Mouse (Mus musculus) heart, embryonic 12.5 days (tissue): ENCODE results near the gene Magi2. TPM values are rescaled to one million over a fixed set of nuclear protein-coding genes. Genes with fewer than 3 reads are reported as not detected.

ENCODE experiments used
- ATAC-seq: fragments of 200-750 bp; cut with Nextera tagmentation; 2 replicates; pipeline ENCODE4 v1.8.0; 2017; ENCODE audit warnings: moderate TSS enrichment, moderate library complexity; ENCODE audit not compliant: insufficient number of reproducible peaks, low FRiP score
- H3K27ac ChIP-seq: fragments of 300-500 bp; sonication (generic); 2 replicates; pipeline ENCODE4 v1.5.1; 2016; ENCODE audit warnings: mild to moderate bottlenecking, moderate library complexity; ENCODE audit not compliant: poor library complexity, severe bottlenecking
- H3K27me3 ChIP-seq: fragments of 300-500 bp; sonication (generic); replicated peaks from 2 replicates; pipeline ENCODE4 v1.6.1; 2016; ENCODE audit warnings: mild to moderate bottlenecking, moderate library complexity
- H3K36me3 ChIP-seq: fragments of 300-500 bp; sonication (generic); 2 replicates; pipeline ENCODE4 v1.6.1; 2016; ENCODE audit warnings: mild to moderate bottlenecking, moderate library complexity
- H3K4me1 ChIP-seq: fragments of 300-500 bp; sonication (generic); replicated peaks from 2 replicates; pipeline ENCODE4 v1.6.1; 2016; ENCODE audit warnings: mild to moderate bottlenecking
- H3K4me2 ChIP-seq: fragments of 300-500 bp; sonication (generic); 2 replicates; pipeline ENCODE4 v1.6.1; 2016; ENCODE audit warnings: mild to moderate bottlenecking, moderate library complexity
- H3K4me3 ChIP-seq: fragments of 300-500 bp; sonication (generic); 2 replicates; pipeline ENCODE4 v1.5.1; 2016; ENCODE audit warnings: mild to moderate bottlenecking
- H3K9ac ChIP-seq: fragments of 300-500 bp; sonication (generic); 2 replicates; pipeline ENCODE4 v1.6.1; 2016; ENCODE audit warnings: mild to moderate bottlenecking, moderate library complexity
- H3K9me3 ChIP-seq: fragments of 300-500 bp; sonication (generic); replicated peaks from 2 replicates; pipeline ENCODE4 v1.6.1; 2016; ENCODE audit warnings: mild to moderate bottlenecking, moderate library complexity
- WGBS: fragments of 180-500 bp; shearing (Covaris S2); methylation state at CpG from one replicate; pipeline ENCODE4 v1.1.7; 2016; 5-methylcytosine and 5-hydroxymethylcytosine counted together
- polyA plus RNA-seq: library from polyadenylated mRNA; unstranded; fragments of >200 nt; fragmentation: Nextera tagmentation; extraction: Ambion mirVana; gene quantifications from 2 replicates; pipeline ENCODE4 v1.2.1, GENCODE M21; 2016

Gene Magi2
- polyA plus RNA-seq, 1 experiment from 2014 or later: 3.9 TPM

DNA sequence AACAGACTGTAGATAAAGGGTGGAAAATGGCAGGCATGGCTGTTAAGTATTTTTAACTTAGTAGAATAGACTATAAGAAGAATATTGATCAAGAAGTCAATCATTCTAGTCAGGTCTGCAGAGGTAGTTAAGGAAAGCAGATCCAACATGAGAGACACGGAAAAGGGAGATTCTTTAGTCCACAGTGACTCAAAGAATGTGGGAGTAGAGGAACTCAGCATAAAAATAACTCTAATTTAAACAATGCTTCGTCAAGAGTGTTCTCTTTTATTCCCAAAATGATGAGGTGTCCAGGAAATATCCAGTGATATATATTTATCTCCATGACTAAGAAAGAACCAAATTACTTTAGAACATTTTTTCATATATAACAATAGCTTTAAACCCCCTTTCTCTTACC is 1234.9 kb downstream of the Magi2 start:
- no peak overlapping the region for H3K27ac ChIP-seq
- no peaks in the 10 kb centered on the region for H3K9me3 ChIP-seq
- H3K9ac ChIP-seq: no peak overlapping the region
- no peaks in the 10 kb centered on the region for H3K27me3 ChIP-seq
- no peak overlapping the region for H3K4me3 ChIP-seq
- no peaks in the 10 kb centered on the region for H3K36me3 ChIP-seq
- no peak overlapping the region for H3K4me2 ChIP-seq
- ATAC-seq: no peak
- no peaks in the 10 kb centered on the region for H3K4me1 ChIP-seq
- WGBS: 57% methylated on average over 2 of the region's 2 CpGs

DNA sequence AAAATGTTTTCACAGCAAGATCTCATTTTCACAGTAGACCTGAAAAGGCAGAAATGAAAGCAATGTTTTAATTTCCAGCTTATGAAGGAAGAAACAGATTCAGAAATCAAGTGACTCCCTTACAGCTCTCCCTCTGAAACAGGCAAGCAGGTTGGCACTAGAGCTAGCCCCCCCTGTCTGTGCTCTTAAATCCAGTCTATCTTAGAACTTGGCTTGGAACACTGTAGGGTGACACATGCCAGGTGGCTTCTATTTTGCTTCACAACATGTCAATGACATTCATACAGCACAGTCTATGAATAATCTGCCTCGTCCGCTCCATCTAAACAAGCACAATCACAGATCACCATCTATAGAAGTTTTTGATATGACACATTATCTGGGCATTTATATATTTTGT is 1235.5 kb downstream of the Magi2 start:
- no peak overlapping the region for H3K27ac ChIP-seq
- no peak overlapping the region for H3K9ac ChIP-seq
- H3K27me3 ChIP-seq: no peaks in the 10 kb centered on the region
- ATAC-seq: no peak
- no peak overlapping the region for H3K4me2 ChIP-seq
- WGBS: 83% methylated on average over 2 of the region's 2 CpGs
- H3K4me3 ChIP-seq: no peak overlapping the region
- H3K9me3 ChIP-seq: no peaks in the 10 kb centered on the region
- H3K36me3 ChIP-seq: no peaks in the 10 kb centered on the region
- no peaks in the 10 kb centered on the region for H3K4me1 ChIP-seq

GRCm38 (mm10) chr5:20469721-20470120 is 1242.9 kb downstream of the Magi2 start:
- Histone ChIP-seq H3K27me3 (no peaks in the 10 kb centered on the region), H3K4me1 (no peaks in the 10 kb centered on the region), H3K27ac (no peak overlapping the region), H3K9ac (no peak overlapping the region), H3K9me3 (peaks cover 7% of the 10 kb centered on the region; the same call in 1 of the 2 replicates), H3K4me2 (no peak overlapping the region), H3K4me3 (no peak overlapping the region), H3K36me3 (no peaks in the 10 kb centered on the region)
- ATAC-seq: no peak
- 71% methylated on average over 3 of the region's 3 CpGs for WGBS

DNA sequence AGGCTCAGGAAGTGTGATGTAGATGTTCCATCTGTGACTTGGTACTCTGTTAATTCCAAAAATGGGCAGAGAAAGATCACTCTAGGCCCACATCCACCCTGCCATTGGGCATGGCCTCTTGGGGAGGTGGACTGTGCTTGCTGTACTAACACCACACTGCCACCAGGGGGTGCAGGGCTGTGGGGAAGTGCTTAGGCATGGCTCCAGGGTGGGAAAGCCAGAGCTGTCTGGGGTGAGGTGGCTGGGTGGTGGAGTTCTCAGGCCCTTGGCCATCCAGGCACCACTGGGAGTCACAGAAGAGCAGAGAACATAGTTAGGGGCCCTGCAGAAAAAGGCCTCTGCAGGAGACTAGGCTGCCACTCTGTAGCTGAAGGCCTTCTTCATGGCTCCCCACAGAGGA is 1243.6 kb downstream of the Magi2 start:
- Histone ChIP-seq H3K27ac (no peak overlapping the region), H3K36me3 (no peaks in the 10 kb centered on the region), H3K9ac (no peak overlapping the region), H3K9me3 (peaks cover 7% of the 10 kb centered on the region; the same call in 1 of the 2 replicates), H3K4me1 (no peaks in the 10 kb centered on the region), H3K27me3 (no peaks in the 10 kb centered on the region), H3K4me3 (no peak overlapping the region), H3K4me2 (no peak overlapping the region)
- no peak for ATAC-seq

DNA sequence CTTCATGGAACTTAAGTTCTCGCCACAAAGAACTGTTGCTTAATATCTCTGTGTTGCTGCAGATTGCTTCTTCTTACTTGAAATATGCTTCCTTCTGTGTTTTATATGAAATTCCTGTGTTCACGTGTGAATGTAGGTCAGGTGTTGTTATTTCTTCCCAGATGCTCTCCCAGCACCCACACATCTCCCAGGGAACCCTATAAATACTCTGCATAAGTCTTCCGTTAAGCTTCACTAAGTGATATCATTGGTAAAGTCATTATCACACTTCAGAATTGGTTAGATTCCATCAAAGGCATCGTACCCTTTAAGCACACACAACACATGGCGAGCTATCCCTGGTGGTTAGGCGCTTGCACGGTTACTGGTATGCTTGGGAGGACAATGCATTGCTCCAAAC is 1257.7 kb downstream of the Magi2 start:
- H3K4me2 ChIP-seq: no peak overlapping the region
- H3K4me1 ChIP-seq: no peaks in the 10 kb centered on the region
- no peaks in the 10 kb centered on the region for H3K36me3 ChIP-seq
- H3K4me3 ChIP-seq: no peak overlapping the region
- H3K9ac ChIP-seq: no peak overlapping the region
- H3K9me3 ChIP-seq: no peaks in the 10 kb centered on the region
- ATAC-seq: no peak
- no peak overlapping the region for H3K27ac ChIP-seq
- no peaks in the 10 kb centered on the region for H3K27me3 ChIP-seq
- 76% methylated on average over 7 of the region's 7 CpGs for WGBS

- WGBS: 73% methylated on average over 2 of the region's 2 CpGs
- Histone ChIP-seq H3K4me1 (0 out of 2 replicates have a peak, but pooled peaks cover 3% of the 10 kb centered on the region), H3K27ac (no peak overlapping the region), H3K9me3 (no peaks in the 10 kb centered on the region), H3K9ac (no peak overlapping the region), H3K36me3 (no peaks in the 10 kb centered on the region), H3K4me3 (no peak overlapping the region), H3K27me3 (no peaks in the 10 kb centered on the region), H3K4me2 (no peak overlapping the region)
- ATAC-seq: 0 out of 2 replicates have a peak, but pooled peaks have one; percentile 29
These were observed 1265.1 kb downstream of the Magi2 start for GRCm38 (mm10) chr5:20491911-20492310.

DNA sequence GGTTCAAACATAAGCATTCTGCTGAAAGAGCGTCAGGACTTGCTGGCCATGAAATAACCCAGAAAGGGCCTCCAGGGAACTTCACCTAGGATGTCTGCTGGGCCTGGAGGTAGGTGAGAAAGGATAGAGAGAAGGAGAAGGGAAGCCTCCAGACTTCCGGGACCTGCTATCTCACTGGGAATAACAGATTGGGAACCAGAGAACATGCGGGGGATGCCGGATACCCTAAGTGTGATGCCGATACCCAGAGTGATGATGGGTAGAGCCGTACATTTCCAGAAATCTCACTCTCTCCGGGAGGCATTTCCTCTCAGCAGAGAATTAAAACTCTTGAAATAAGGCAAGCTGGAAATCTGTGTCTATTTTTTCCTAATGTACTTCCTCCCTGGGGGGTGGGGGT is 1265.8 kb downstream of the Magi2 start:
- Histone ChIP-seq H3K36me3 (no peaks in the 10 kb centered on the region), H3K4me2 (no peak overlapping the region), H3K4me1 (0 out of 2 replicates have a peak, but pooled peaks cover 3% of the 10 kb centered on the region), H3K27ac (no peak overlapping the region), H3K9me3 (no peaks in the 10 kb centered on the region), H3K9ac (no peak overlapping the region), H3K4me3 (no peak overlapping the region), H3K27me3 (no peaks in the 10 kb centered on the region)
- no peak for ATAC-seq
- WGBS: 65% methylated on average over 7 of the region's 7 CpGs

DNA sequence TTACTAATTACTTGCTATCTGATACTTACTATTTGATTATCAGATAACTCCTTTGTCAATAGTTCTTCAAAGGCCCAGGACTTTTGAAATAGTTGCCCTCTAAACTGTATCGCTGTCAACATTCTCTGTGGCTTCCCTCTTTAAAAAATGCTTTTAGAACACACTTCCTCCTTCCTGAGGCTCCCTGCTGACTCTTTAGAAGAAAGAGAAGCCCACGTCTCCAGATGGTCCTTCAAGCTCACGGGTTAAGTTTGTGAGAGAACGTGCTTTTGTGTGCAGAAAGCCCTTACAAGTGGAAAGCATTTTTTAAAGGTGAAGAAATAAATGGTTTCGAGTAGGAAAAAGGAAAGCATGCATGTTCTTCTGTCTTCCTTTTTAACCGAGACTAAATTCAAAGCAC is 1267.2 kb downstream of the Magi2 start:
- H3K9ac ChIP-seq: no peak overlapping the region
- WGBS: 58% methylated on average over 6 of the region's 6 CpGs
- 0 out of 2 replicates have a peak, but pooled peaks cover 3% of the 10 kb centered on the region for H3K4me1 ChIP-seq
- H3K9me3 ChIP-seq: no peaks in the 10 kb centered on the region
- no peaks in the 10 kb centered on the region for H3K36me3 ChIP-seq
- H3K27ac ChIP-seq: no peak overlapping the region
- H3K27me3 ChIP-seq: no peaks in the 10 kb centered on the region
- ATAC-seq: no peak
- no peak overlapping the region for H3K4me3 ChIP-seq
- H3K4me2 ChIP-seq: no peak overlapping the region

- 72% methylated on average over 8 of the region's 8 CpGs for WGBS
- ATAC-seq: no peak
- Histone ChIP-seq H3K27me3 (no peaks in the 10 kb centered on the region), H3K9me3 (no peaks in the 10 kb centered on the region), H3K4me1 (no peaks in the 10 kb centered on the region), H3K4me2 (no peak overlapping the region), H3K27ac (no peak overlapping the region), H3K36me3 (no peaks in the 10 kb centered on the region), H3K4me3 (no peak overlapping the region), H3K9ac (no peak overlapping the region)
These were observed 1270.1 kb downstream of the Magi2 start for GRCm38 (mm10) chr5:20496924-20497323.

GRCm38 (mm10) chr5:20499031-20499600 is 1272.3 kb downstream of the Magi2 start:
- Histone ChIP-seq H3K9ac (no peak overlapping the region), H3K4me2 (no peak overlapping the region), H3K27ac (no peak overlapping the region), H3K9me3 (no peaks in the 10 kb centered on the region), H3K4me1 (no peaks in the 10 kb centered on the region), H3K4me3 (no peak overlapping the region), H3K27me3 (no peaks in the 10 kb centered on the region), H3K36me3 (no peaks in the 10 kb centered on the region)
- WGBS: 73% methylated on average over 9 of the region's 9 CpGs
- no peak for ATAC-seq

- no peak overlapping the region for H3K9ac ChIP-seq
- H3K9me3 ChIP-seq: no peaks in the 10 kb centered on the region
- no peaks in the 10 kb centered on the region for H3K36me3 ChIP-seq
- no peak overlapping the region for H3K4me3 ChIP-seq
- 31% methylated on average over 5 of the region's 5 CpGs for WGBS
- no peak for ATAC-seq
- H3K4me2 ChIP-seq: no peak overlapping the region
- H3K27ac ChIP-seq: no peak overlapping the region
- no peaks in the 10 kb centered on the region for H3K27me3 ChIP-seq
- peaks cover 3% of the 10 kb centered on the region; the same call in 1 of the 2 replicates for H3K4me1 ChIP-seq
These were observed 1281.8 kb downstream of the Magi2 start for GRCm38 (mm10) chr5:20508609-20509008.

DNA sequence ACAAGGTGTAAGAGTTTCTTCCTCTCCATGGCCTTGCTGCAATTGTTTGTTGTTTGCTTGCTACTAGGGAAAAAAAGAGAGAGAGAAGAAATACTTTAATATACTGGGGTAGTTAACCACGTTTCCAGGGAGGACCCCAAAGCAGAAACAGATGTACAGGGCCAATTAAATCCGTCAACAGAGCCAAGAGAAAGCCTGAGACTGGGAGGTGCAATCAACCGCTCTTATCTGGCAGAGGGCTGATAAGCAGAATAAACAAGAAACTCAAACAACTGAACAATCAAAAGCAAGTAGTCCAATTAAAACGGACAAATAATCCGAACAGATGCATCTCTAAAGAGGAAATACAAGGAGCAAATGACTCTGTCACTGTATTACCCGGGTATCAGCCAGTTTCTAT is 1282.8 kb downstream of the Magi2 start:
- no peak overlapping the region for H3K4me2 ChIP-seq
- no peak overlapping the region for H3K27ac ChIP-seq
- no peak for ATAC-seq
- WGBS: 29% methylated on average over 6 of the region's 6 CpGs
- H3K4me1 ChIP-seq: peaks cover 3% of the 10 kb centered on the region; the same call in 1 of the 2 replicates
- no peaks in the 10 kb centered on the region for H3K36me3 ChIP-seq
- no peaks in the 10 kb centered on the region for H3K27me3 ChIP-seq
- H3K4me3 ChIP-seq: no peak overlapping the region
- no peaks in the 10 kb centered on the region for H3K9me3 ChIP-seq
- no peak overlapping the region for H3K9ac ChIP-seq
